Mouse (Mus musculus) myocyte (in vitro differentiated cells): ENCODE results near the gene Scn3b. TPM values are rescaled to one million over a fixed set of nuclear protein-coding genes. Genes with fewer than 3 reads are reported as not detected.

Experiments
- H3K27me3 ChIP-seq: one replicate; pipeline ENCODE4 v1.6.1; 2011; ENCODE audit not compliant: control insufficient read depth, insufficient read depth, insufficient read length
- H3K36me3 ChIP-seq: one replicate; pipeline ENCODE4 v1.6.1; 2011; ENCODE audit not compliant: control insufficient read depth, insufficient read depth
- H3K4me2 ChIP-seq: one replicate; pipeline ENCODE4 v1.6.1; 2011; ENCODE audit warnings: low read depth, control low read depth
- H3K4me3 ChIP-seq: one replicate; pipeline ENCODE4 v1.5.1; 2011; ENCODE audit warnings: mild to moderate bottlenecking, control low read depth, moderate library complexity
- H3K79me2 ChIP-seq: one replicate; pipeline ENCODE4 v1.6.1; 2011; ENCODE audit not compliant: control insufficient read depth, insufficient read depth
- H3ac ChIP-seq: one replicate; pipeline ENCODE4 v1.6.1; 2011; ENCODE audit not compliant: control insufficient read depth, insufficient read length
- CEBPB ChIP-seq: IDR thresholded peaks from 2 replicates; pipeline ENCODE4 v1.6.1; 2011; ENCODE audit warnings: mild to moderate bottlenecking, moderate library complexity; ENCODE audit not compliant: poor library complexity, insufficient read depth, severe bottlenecking
- E2F4 ChIP-seq: IDR thresholded peaks from one replicate; pipeline ENCODE4 v1.6.1; 2011; ENCODE audit warnings: mild to moderate bottlenecking, control low read depth, moderate library complexity; ENCODE audit not compliant: insufficient read depth
- MAX ChIP-seq: IDR thresholded peaks from one replicate; pipeline ENCODE4 v1.6.1; 2011; ENCODE audit warnings: low read depth, mild to moderate bottlenecking, control low read depth
- MYOD1 ChIP-seq, 3 experiments: IDR thresholded peaks; one replicate each; pipeline ENCODE4 v1.6.1; 2011; ENCODE audit warnings: control low read depth in 2 of 3, low read depth in 2 of 3, mild to moderate bottlenecking in 2 of 3, moderate library complexity in 1 of 3; ENCODE audit not compliant: insufficient read length in 2 of 3, control insufficient read depth in 1 of 3
- MYOG ChIP-seq, 3 experiments: IDR thresholded peaks; one replicate each; pipeline ENCODE4 v1.6.1; 2011; ENCODE audit warnings: control low read depth in 2 of 3, low read depth in 2 of 3, mild to moderate bottlenecking in 2 of 3; ENCODE audit not compliant: insufficient read length in 2 of 3, control insufficient read depth in 1 of 3, insufficient read depth in 1 of 3
- POLR2A ChIP-seq: IDR thresholded peaks from one replicate; pipeline ENCODE4 v1.6.1; 2011; ENCODE audit warnings: low read depth, mild to moderate bottlenecking, control low read depth, moderate library complexity; ENCODE audit not compliant: insufficient read length
- POLR2AphosphoS2 ChIP-seq: IDR thresholded peaks from one replicate; pipeline ENCODE4 v1.6.1; 2011; ENCODE audit warnings: low read depth, control low read depth; ENCODE audit not compliant: insufficient read length
- REST ChIP-seq: IDR thresholded peaks from one replicate; pipeline ENCODE4 v1.6.1; 2011; ENCODE audit warnings: mild to moderate bottlenecking, control low read depth, moderate library complexity; ENCODE audit not compliant: insufficient read depth, insufficient read length
- SRF ChIP-seq: IDR thresholded peaks from one replicate; pipeline ENCODE4 v1.6.1; 2011; ENCODE audit warnings: low read depth; ENCODE audit not compliant: control insufficient read depth, insufficient read length
- TCF12 ChIP-seq: IDR thresholded peaks from one replicate; pipeline ENCODE4 v1.6.1; 2011; ENCODE audit warnings: mild to moderate bottlenecking, control low read depth; ENCODE audit not compliant: poor library complexity, insufficient read depth, severe bottlenecking
- TCF3 ChIP-seq: IDR thresholded peaks from one replicate; pipeline ENCODE4 v1.6.1; 2011; ENCODE audit warnings: low read depth, control low read depth; ENCODE audit not compliant: insufficient read length
- USF1 ChIP-seq: IDR thresholded peaks from one replicate; pipeline ENCODE4 v1.6.1; 2011; ENCODE audit warnings: low read depth, mild to moderate bottlenecking, control low read depth, moderate library complexity
- polyA plus RNA-seq: library from polyadenylated mRNA; unstranded; fragments of >200 nt; fragmentation: generic; extraction: Trizol; gene quantifications from one replicate; pipeline ENCODE4 v1.2.1, GENCODE M21; 2012; ENCODE audit warnings: missing spikeins

Scn3b gene
- polyA plus RNA-seq, 1 experiment = 0.38 TPM

DNA sequence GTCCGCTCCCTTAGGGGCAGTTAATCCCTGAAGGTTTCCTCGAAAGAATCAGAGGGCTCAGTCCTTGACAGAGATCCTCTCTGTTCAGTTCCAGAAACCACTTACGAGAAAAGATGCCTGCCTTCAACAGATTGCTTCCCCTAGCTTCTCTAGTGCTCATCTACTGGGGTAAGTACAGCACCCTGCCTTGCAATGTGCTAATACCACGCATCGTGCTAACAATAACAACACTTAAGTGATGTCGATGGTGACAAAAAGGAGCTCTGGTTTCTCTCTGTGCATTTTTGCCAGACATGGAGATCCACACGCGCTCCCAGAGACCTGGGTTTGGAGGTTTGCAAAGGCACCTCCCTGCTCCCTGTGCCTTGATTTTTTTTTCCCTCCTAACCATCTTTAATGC is 863 bp downstream of the Scn3b start:
- no peaks in the 10 kb centered on the region for H3K36me3 ChIP-seq
- no peaks in the 10 kb centered on the region for H3K27me3 ChIP-seq
- H3ac ChIP-seq = no peak overlapping the region
- H3K4me3 ChIP-seq = no peak overlapping the region
- TF ChIP-seq E2F4 = no peak
- TF ChIP-seq SRF = no peak
- no peak for TF ChIP-seq TCF12
- no peak for TF ChIP-seq POLR2AphosphoS2
- no peak for TF ChIP-seq MAX
- TF ChIP-seq TCF3 = no peak
- TF ChIP-seq CEBPB = no peak
- no peak for TF ChIP-seq MYOG (IDR thresholded peaks at IDR 0.05; ENCODE audit: control insufficient read depth in 1 of 3, insufficient read depth in 1 of 3, insufficient read length in 2 of 3, low read depth in 2 of 3)
- TF ChIP-seq MYOD1 (IDR thresholded peaks at IDR 0.05; ENCODE audit: control insufficient read depth in 1 of 3, insufficient read length in 2 of 3, low read depth in 2 of 3) = no peak
- TF ChIP-seq POLR2A = no peak
- TF ChIP-seq USF1 = no peak
- TF ChIP-seq REST = no peak
- H3K79me2 ChIP-seq = no peaks in the 10 kb centered on the region
- no peak overlapping the region for H3K4me2 ChIP-seq

DNA sequence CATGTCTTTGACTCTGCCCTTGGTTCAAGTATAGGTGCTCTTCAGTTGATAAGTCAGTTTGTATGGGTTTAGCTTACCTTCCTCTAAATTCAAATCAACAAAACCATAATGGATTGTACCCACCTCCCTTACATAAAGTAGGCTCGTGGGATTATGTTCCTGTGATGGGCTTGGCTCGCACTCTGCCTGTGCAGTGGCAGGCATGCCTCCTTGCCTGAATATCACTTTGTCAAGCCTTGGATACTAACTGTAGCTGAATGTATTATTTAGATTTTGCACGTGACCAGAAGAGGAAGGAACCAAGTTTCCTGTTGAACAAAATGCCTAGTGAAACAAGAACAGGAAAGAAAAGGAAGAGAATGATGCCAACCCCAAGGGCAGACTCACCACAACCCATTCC is 2.1 kb downstream of the Scn3b start:
- no peak overlapping the region for H3K4me2 ChIP-seq
- TF ChIP-seq E2F4 (no peak), TCF12 (no peak), MYOG (IDR thresholded peaks at IDR 0.05; ENCODE audit: control insufficient read depth in 1 of 3, insufficient read depth in 1 of 3, insufficient read length in 2 of 3, low read depth in 2 of 3) (no peak), POLR2AphosphoS2 (no peak), POLR2A (no peak), USF1 (no peak), REST (no peak), SRF (no peak), CEBPB (no peak), MYOD1 (IDR thresholded peaks at IDR 0.05; ENCODE audit: control insufficient read depth in 1 of 3, insufficient read length in 2 of 3, low read depth in 2 of 3) (no peak), TCF3 (no peak), MAX (no peak)
- no peaks in the 10 kb centered on the region for H3K36me3 ChIP-seq
- H3K27me3 ChIP-seq = no peaks in the 10 kb centered on the region
- no peak overlapping the region for H3ac ChIP-seq
- H3K79me2 ChIP-seq = no peaks in the 10 kb centered on the region
- no peak overlapping the region for H3K4me3 ChIP-seq

DNA sequence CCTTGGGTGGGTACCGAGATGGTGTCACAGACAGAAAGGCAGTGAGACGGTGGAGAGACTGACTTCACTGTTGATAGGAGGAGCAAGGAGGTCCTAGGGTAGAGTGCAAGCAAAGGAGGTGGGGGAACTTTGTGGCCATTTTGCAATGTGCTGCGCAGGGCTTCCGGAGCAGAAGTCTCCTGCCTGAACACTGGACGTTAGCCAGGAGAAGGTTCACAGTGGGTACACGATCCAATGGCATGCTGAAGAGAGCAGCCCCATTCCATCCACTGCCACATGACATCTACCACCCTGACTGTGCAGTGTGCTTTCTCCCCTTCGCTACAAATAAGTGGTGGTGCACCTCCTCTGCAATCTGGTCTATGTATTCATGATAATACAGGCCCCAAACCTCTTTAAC is 3.8 kb downstream of the Scn3b start:
- Histone ChIP-seq H3ac (no peak overlapping the region), H3K27me3 (peaks cover 9% of the 10 kb centered on the region), H3K79me2 (no peaks in the 10 kb centered on the region), H3K4me2 (no peak overlapping the region), H3K36me3 (no peaks in the 10 kb centered on the region), H3K4me3 (no peak overlapping the region)
- TF ChIP-seq POLR2AphosphoS2 (no peak), CEBPB (no peak), POLR2A (no peak), MYOD1 (IDR thresholded peaks at IDR 0.05; ENCODE audit: control insufficient read depth in 1 of 3, insufficient read length in 2 of 3, low read depth in 2 of 3) (no peak), REST (no peak), USF1 (no peak), TCF3 (no peak), E2F4 (no peak), MYOG (IDR thresholded peaks at IDR 0.05; ENCODE audit: control insufficient read depth in 1 of 3, insufficient read depth in 1 of 3, insufficient read length in 2 of 3, low read depth in 2 of 3) (no peak), MAX (no peak), TCF12 (no peak), SRF (no peak)

DNA sequence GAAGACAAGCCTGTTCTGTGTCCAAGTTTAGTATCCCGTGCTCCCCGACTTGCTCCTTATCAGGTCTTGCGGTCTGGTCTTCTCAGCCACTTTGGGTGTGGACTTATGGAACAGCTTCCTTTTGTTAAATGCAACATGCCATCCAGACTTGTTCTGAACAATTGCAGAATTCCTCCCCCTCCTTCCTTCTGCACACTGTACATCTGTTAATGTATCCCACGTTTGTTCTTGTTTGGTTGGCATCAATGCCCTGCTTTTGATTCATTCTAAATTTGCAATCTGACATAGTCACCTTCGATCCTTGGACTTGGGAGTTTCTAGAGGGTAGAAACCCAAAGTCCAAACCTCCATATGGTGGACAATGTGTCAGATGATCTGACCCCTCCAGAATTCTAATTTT is 6.9 kb downstream of the Scn3b start:
- Histone ChIP-seq H3K4me3 (no peak overlapping the region), H3ac (no peak overlapping the region), H3K27me3 (peaks cover 9% of the 10 kb centered on the region), H3K4me2 (no peak overlapping the region), H3K36me3 (no peaks in the 10 kb centered on the region), H3K79me2 (no peaks in the 10 kb centered on the region)
- TF ChIP-seq POLR2AphosphoS2 (no peak), MYOG (IDR thresholded peaks at IDR 0.05; ENCODE audit: control insufficient read depth in 1 of 3, insufficient read depth in 1 of 3, insufficient read length in 2 of 3, low read depth in 2 of 3) (no peak), E2F4 (no peak), USF1 (no peak), REST (no peak), MYOD1 (IDR thresholded peaks at IDR 0.05; ENCODE audit: control insufficient read depth in 1 of 3, insufficient read length in 2 of 3, low read depth in 2 of 3) (no peak), TCF12 (no peak), MAX (no peak), TCF3 (no peak), POLR2A (no peak), SRF (no peak), CEBPB (no peak)
